Mouse (Mus musculus): ENCODE results near the gene Sprr2i.

The Sprr2i gene

DNA sequence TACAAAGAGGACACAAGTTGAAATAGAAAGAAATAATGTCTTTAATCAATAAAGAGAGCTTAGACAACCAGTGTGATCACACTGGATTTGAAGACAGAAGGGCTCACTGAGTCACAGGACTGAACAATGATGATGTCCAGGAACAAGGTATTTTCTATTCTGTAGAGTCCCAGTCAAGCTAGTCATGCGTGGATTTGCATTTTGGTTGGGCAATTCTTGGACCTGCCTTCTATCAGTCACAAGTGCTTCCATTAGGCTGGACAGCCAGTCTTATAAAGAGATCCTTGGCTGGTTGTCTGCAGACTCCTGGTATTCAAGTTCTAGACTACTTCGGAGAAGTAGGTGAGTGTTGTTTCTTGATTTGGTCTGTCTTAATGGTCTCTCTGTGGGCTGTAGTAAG is at the start of gene Sprr2i:
Gene Sprr2i, plus strand, starts transcription at position 301 of the 400 bp plus-strand sequence.
- no peak for DNase-seq (ENCODE audit: low spot score in 2 of 2)

DNA sequence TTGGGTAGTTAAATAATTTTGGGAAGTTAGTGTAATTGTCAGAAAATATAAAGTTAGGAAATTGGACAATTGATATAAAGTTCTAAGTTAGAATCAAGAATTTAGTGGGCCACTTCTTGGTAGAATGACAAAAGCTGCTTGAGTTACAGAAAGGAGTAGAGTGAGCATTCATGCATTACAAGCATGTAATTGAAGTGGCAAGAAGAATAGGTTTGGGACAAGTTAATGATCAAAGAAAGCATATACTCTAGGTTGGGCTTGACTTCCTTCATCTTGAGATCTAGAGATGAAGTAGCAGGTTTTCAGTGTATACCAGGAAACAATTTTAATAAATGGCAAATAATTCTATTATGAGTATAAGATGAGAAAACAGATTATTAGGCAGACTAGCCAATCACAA is 46.2 kb upstream of the Sprr2i start:
- no peak for DNase-seq (ENCODE audit: low spot score in 2 of 2)

DNA sequence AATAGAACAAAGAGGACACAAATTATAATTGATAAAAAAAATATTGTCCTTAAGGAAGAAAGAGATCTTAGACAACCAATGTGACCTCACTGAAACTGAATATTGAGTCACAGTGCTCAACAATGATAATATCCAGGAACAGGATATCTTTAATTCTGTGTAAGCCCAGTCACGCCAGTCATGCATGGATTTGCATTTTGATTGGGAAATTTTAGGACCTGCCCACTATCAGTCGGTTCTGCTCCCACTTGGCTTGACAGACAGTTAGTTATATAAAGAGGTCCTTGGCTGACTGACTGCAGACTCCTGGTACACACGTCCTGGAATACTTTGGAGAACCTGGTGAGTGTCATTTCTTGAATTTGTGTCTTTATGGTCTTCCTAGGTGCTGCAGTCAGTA is 42.9 kb upstream of the Sprr2i start, which contains the start of gene Sprr2f:
Gene Sprr2f, plus strand, starts transcription at position 301 of the 400 bp plus-strand sequence.
- DNase-seq (ENCODE audit: low spot score in 2 of 2) = no peak

DNA sequence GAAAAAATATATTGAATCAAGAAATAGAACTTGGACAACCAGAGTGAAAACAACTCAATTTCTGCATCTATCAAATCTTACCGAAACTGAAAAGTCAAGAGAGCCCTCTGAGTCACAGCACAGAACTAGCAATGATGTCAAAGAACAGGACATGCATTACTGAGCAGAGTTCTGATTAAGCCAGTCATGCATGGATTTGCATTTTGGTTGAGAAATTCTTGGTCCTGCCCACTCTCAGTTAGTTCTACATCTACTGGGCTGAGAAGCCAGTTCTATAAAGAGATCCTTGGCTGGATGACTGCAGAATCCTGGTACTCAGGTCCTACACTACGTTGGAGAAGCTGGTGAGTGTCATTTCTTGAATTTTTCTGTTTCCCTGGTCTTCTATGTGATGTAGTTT is 34.2 kb upstream of the Sprr2i start:
- no peak for DNase-seq (ENCODE audit: low spot score in 2 of 2)

DNA sequence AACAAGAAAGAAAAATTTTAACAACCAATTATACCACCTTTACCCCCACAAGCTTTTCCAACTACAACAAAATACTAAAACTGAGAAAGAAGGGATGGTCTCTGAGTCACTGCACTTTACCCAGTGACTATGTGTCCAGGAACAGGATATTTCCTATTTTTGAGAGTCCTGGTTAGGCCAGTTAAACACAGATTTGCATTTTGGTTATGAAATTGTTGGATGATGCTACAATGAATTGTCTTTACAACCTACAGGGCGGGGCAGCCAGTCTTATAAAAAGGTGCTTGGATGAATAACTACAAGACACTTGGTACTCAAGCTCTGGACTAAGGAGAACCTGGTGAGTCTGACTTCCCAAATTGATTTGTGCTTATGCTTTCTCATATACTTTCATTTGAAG is 22.4 kb upstream of the Sprr2i start, which contains the start of gene Sprr2h:
Gene Sprr2h, plus strand, starts transcription at position 301 of the 400 bp plus-strand sequence.
- DNase-seq (ENCODE audit: low spot score in 2 of 2) = no peak

DNA sequence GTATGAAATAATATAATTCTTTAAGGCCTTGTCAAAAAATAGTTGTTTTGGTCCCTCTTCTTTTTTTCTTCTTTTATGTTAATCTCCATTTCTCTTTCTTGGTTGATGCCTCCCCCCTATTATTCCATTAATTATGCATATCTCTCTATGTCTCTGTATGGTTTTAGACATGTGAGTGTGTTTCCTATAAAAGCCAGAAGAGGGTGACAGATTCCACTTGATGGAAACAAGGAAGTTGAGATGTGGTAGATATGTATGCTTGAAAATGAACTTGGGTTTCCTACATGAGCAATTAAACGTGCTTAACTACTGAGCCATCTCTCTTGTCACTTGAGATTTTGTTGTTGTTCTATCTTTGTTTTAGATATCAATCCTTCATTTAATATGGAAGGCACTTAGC is 13.5 kb upstream of the Sprr2i start:
- DNase-seq (ENCODE audit: low spot score in 2 of 2) = no peak

DNA sequence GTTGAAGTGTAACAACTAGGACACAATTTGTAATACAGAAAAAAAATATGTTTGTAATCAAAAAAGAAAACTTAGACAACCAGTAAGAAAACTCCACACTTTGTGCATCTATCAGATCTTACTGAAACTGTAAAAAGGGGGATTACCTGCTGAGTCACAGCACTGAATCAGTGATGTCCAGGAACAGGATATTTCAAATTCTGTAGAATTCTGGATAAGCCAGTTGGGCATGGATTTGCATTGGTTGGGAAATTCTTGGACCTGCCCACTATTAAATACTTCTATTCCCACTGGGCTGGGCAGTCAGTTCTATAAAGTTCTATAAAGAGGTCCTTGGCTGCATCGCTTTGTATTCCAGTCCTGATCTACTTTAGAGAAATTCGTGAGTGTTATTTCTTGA is 10.0 kb downstream of the Sprr2i start, which contains the start of gene Sprr2j-ps:
Gene Sprr2j-ps, plus strand, starts transcription at position 301 of the 400 bp plus-strand sequence.
- no peak for DNase-seq (ENCODE audit: low spot score in 2 of 2)

DNA sequence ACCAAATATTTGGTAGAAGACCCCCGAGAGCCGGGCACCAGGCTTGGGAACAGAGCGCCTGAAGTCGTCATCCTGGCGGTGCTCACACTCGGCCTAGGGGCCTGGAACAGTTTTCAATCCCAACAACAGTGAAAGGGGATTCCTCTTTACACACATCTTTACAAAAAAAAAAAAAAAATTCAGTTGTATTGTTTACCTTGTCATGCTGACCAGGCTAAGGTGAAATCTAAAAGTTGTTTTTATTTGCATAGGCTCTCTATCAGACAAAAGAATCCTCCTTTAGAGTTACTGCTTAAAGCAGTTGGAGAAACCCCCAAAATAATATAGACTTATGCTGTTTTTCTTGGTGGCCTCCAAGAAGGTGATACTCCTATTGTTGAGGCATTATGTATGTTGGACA is 21.5 kb downstream of the Sprr2i start, which contains the start of gene Gm9774:
Gene Gm9774, minus strand, starts transcription at position 101 of the 400 bp plus-strand sequence.
- no peak for DNase-seq (ENCODE audit: low spot score in 2 of 2)

DNA sequence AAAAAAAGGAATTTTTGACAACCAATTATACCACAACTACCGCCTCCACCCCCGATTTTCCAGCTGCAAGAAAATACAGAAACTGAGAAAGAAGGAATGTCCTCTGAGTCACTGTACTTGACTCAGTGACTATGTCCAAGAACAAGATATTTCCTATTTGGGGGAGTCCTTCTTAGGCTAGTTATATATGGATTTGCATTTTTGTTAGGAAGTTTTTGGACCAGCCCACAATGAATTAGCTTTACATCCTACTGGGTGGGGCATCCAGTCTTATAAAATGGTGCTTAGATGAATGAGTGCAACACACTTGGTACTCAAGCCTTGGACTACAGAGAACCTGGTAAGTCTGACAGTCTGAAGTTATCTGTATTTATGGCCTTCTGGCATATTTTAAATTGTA is 24.5 kb downstream of the Sprr2i start, which contains the start of gene Sprr2k:
Gene Sprr2k, plus strand, starts transcription at position 301 of the 400 bp plus-strand sequence.
- DNase-seq (ENCODE audit: low spot score in 2 of 2) = no peak

DNA sequence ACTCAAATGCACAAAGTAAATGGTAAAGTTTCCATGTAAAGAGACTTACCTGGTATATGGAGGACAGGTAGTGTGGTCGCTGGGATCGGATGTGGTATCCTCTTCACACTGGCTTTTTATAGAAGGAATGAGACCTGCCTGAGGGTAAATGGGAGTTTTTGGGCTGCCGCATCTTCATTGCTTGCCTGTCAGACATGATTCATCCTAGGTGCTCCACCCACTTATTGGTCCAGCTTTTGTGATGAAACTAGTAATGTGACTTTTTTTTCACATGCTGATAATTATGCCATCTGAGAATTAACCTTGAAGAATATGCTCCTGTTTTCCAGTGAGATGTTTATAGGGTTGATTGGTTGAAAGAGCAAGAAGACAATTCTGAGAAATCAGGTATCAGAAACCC is 30.9 kb downstream of the Sprr2i start, which contains the start of gene Sprr1b:
Gene Sprr1b, minus strand, starts transcription at position 101 of the 400 bp plus-strand sequence.
- DNase-seq (ENCODE audit: low spot score in 2 of 2) = no peak

DNA sequence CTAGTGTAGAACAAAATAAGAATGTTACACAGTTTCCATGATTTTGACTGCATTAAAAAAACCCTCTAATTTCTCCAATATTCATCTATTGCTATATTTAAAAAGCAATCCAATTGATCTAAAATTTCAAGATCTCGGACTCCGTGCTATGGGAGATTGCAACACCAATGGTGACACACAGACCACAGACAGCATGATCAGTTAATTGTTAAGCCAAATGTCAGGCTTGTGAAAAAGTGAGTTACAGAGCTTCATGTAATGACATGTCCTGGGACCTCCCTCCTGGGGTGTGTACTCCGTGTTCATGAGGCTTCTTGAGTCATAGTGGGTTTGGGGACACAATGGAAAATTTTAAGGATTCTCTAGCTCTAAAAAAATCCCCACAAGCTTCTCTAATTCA is 32.4 kb downstream of the Sprr2i start:
- DNase-seq (ENCODE audit: low spot score in 2 of 2) = no peak

DNA sequence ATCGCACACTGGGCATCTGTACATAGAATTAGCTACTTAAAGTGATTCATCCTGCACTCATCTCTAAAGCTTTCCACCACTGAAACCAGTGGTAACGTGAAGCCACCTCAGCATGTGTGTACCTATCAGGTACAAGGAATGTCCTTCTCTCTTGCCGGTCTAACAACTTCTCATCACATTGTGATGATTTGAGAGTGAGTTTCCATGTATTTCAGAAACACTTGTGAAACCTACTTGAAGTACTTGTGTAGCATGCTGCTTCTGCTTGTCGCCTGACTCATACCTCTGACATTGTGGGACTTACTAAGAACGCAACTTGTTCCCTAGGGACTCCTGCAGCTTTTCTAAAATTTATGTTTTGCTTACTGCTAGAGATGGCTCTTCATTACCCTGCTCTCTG is 47.4 kb downstream of the Sprr2i start:
- DNase-seq (ENCODE audit: low spot score in 2 of 2) = no peak

DNA sequence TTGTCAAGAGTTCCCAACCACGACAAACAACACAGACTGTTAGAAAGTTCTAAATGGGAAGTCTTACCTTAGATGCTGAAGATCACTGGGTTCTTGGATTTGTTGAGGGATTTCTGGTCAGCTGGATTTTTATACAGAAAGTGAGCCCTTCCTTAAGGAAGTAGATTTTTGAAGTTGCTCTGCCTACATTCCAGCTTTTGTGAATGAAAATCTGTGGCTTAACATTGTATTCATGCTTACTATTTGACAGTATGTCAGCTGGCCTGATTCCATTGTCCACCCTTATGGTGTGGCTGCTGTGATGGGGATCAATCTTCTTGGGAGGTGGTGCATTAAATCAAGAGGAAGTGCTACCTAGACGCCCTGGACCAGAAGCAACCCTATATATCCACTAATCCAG is 50.8 kb downstream of the Sprr2i start, which contains the start of gene Sprr3:
Gene Sprr3, minus strand, starts transcription at position 101 of the 400 bp plus-strand sequence.
- no peak for DNase-seq (ENCODE audit: low spot score in 2 of 2)

Measured in urinary bladder, postnatal 4 days (tissue).